Mouse (Mus musculus) brain, adult 10 weeks (tissue): ENCODE results near the gene Gstt3. TPM values are rescaled to one million over a fixed set of nuclear protein-coding genes. Genes with fewer than 3 reads are reported as not detected.

Source experiments
- polyA plus RNA-seq: library from polyadenylated mRNA; stranded (reverse); fragments of 350-450 nt; fragmentation: Illumina TruSeq; extraction: RNeasy Lipid Tissue Mini Kit (QIAGEN cat#74804); gene quantifications from one replicate; pipeline ENCODE4 v1.2.3, GENCODE M21; 2015; ENCODE audit warnings: low read depth, low replicate concordance

Gene Gstt3
- 5.8 TPM for polyA plus RNA-seq

GRCm38 (mm10) chr10:75780769-75781578 is at the start of gene Gstt3, which contains the start of gene Gm20441:
Gene Gstt3, minus strand, starts transcription at chr10:75781414.
Gene Gm20441, minus strand, starts transcription at chr10:75780954.

GRCm38 (mm10) chr10:75822443-75822842 is 41.2 kb upstream of the Gstt3 start, which contains the start of gene Gstt4:
Gene Gstt4, minus strand, starts transcription at chr10:75822543.

GRCm38 (mm10) chr10:75798176-75798696 is 17.0 kb upstream of the Gstt3 start, which contains the start of gene Gstt1:
Gene Gstt1, minus strand, starts transcription at chr10:75798584.

GRCm38 (mm10) chr10:75772795-75773664 is 8.2 kb downstream of the Gstt3 start, which contains the start of gene Ddt:
Gene Ddt, minus strand, starts transcription at chr10:75773414.

GRCm38 (mm10) chr10:75763682-75764518 is 17.3 kb downstream of the Gstt3 start, which contains the start of gene Cabin1:
Gene Cabin1, minus strand, starts transcription at chr10:75764341.

Other genes with a start within 250 kb of the Gstt3 start
- gene Lrrc75b, start 221.1 kb downstream of the Gstt3 start, polyA plus RNA-seq, result 12.3 TPM
- gene Ggt1, start 219.8 kb downstream of the Gstt3 start, polyA plus RNA-seq, result 4.5 TPM
- gene Ggt5, start 192.1 kb downstream of the Gstt3 start, polyA plus RNA-seq, result 2.2 TPM
- 7.7 TPM for gene Susd2, start 137.4 kb downstream of the Gstt3 start, polyA plus RNA-seq
- 29.4 TPM for gene Cabin1, start 17.1 kb downstream of the Gstt3 start, polyA plus RNA-seq
- gene Ddt, start 8.0 kb downstream of the Gstt3 start, polyA plus RNA-seq, result 156 TPM
- not detected for gene Gm20441, start 460 bp downstream of the Gstt3 start, polyA plus RNA-seq
- 28.5 TPM for gene Gstt1, start 17.2 kb upstream of the Gstt3 start, polyA plus RNA-seq
- not detected for gene Gstt4, start 41.1 kb upstream of the Gstt3 start, polyA plus RNA-seq
- 4.0 TPM for gene Gstt2, start 56.0 kb upstream of the Gstt3 start, polyA plus RNA-seq
- gene Mif, start 78.8 kb upstream of the Gstt3 start, polyA plus RNA-seq, result 528 TPM
- 2.9 TPM for gene Derl3, start 112.0 kb upstream of the Gstt3 start, polyA plus RNA-seq
- 82.4 TPM for gene Smarcb1, start 140.2 kb upstream of the Gstt3 start, polyA plus RNA-seq
- 417 TPM for gene Chchd10, start 151.7 kb upstream of the Gstt3 start, polyA plus RNA-seq
- gene Mmp11, start 155.1 kb upstream of the Gstt3 start, polyA plus RNA-seq, result 2.2 TPM
- gene Gm867, start 159.3 kb upstream of the Gstt3 start, polyA plus RNA-seq, result 1.7 TPM
- gene Vpreb3, start 161.6 kb upstream of the Gstt3 start, polyA plus RNA-seq, result not detected
- gene Gm5134, start 173.1 kb upstream of the Gstt3 start, polyA plus RNA-seq, result not detected